Mouse (Mus musculus) spleen, postnatal 14 days (tissue): Measurements from ENCODE around the gene Ptpn14.

ENCODE experiments used
- DNase-seq, 2 experiments: peaks; one replicate each; pipeline ENCODE4 v3.0.0; 2021 to 2022; ENCODE audit warnings: low spot score in 2 of 2

Gene Ptpn14

GRCm38 (mm10) chr1:189767910-189768309 is 39.8 kb downstream of the Ptpn14 start:
- no peak for DNase-seq

- no peak for DNase-seq
Measured at GRCm38 (mm10) chr1:189770516-189770915, 42.4 kb downstream of the Ptpn14 start.

- DNase-seq = no peak
Measured at GRCm38 (mm10) chr1:189772707-189773106, 44.6 kb downstream of the Ptpn14 start.

- no peak for DNase-seq
Measured at GRCm38 (mm10) chr1:189774778-189775177, 46.7 kb downstream of the Ptpn14 start.

GRCm38 (mm10) chr1:189777207-189777606 is 49.1 kb downstream of the Ptpn14 start:
- no peak for DNase-seq

- DNase-seq = no peak
Measured at GRCm38 (mm10) chr1:189778343-189778742, 50.3 kb downstream of the Ptpn14 start.

GRCm38 (mm10) chr1:189779226-189779625 is 51.2 kb downstream of the Ptpn14 start:
- no peak for DNase-seq

GRCm38 (mm10) chr1:189781721-189782345 is 53.8 kb downstream of the Ptpn14 start:
- no peak for DNase-seq

- DNase-seq = no peak
Measured at GRCm38 (mm10) chr1:189782709-189783108, 54.6 kb downstream of the Ptpn14 start.

- no peak for DNase-seq
Measured at GRCm38 (mm10) chr1:189784503-189784902, 56.4 kb downstream of the Ptpn14 start.

- DNase-seq = no peak
Measured at GRCm38 (mm10) chr1:189786707-189787485, 58.8 kb downstream of the Ptpn14 start.

- no peak for DNase-seq
Measured at GRCm38 (mm10) chr1:189789545-189789944, 61.5 kb downstream of the Ptpn14 start.

- no peak for DNase-seq
Measured at GRCm38 (mm10) chr1:189790666-189791065, 62.6 kb downstream of the Ptpn14 start.

- no peak for DNase-seq
Measured at GRCm38 (mm10) chr1:189791534-189792217, 63.6 kb downstream of the Ptpn14 start.

- no peak for DNase-seq
Measured at GRCm38 (mm10) chr1:189792560-189793195, 64.6 kb downstream of the Ptpn14 start.

GRCm38 (mm10) chr1:189798949-189799348 is 70.9 kb downstream of the Ptpn14 start:
- DNase-seq = peak in 1 of 2 experiments; percentile 21

GRCm38 (mm10) chr1:189800211-189800961 is 72.3 kb downstream of the Ptpn14 start:
- DNase-seq = no peak

GRCm38 (mm10) chr1:189801303-189801702 is 73.2 kb downstream of the Ptpn14 start:
- peak; percentile 13 to 14 for DNase-seq

- no peak for DNase-seq
Measured at GRCm38 (mm10) chr1:189802575-189802974, 74.5 kb downstream of the Ptpn14 start.

GRCm38 (mm10) chr1:189803742-189804141 is 75.7 kb downstream of the Ptpn14 start:
- DNase-seq = no peak

GRCm38 (mm10) chr1:189806533-189807297 is 78.6 kb downstream of the Ptpn14 start:
- DNase-seq = no peak
